Mouse (Mus musculus) mesoderm, embryonic 11.5 days (tissue): Measurements from ENCODE around the gene Hpd.

Source experiments
- DNase-seq: peaks from one replicate; pipeline ENCODE4 v3.0.0-alpha.2; 2012; ENCODE audit warnings: low read depth, low spot score

The Hpd gene

GRCm38 (mm10) chr5:123187306-123187705 lies 4.8 kb upstream of the Hpd start:
- no peak for DNase-seq

- DNase-seq, result no peak
Measured at GRCm38 (mm10) chr5:123185966-123186365, 3.4 kb upstream of the Hpd start.

GRCm38 (mm10) chr5:123181536-123181935 lies 991 bp downstream of the Hpd start:
- no peak for DNase-seq

GRCm38 (mm10) chr5:123180390-123180789 lies 2.1 kb downstream of the Hpd start:
- no peak for DNase-seq

GRCm38 (mm10) chr5:123178792-123179191 lies 3.7 kb downstream of the Hpd start:
- DNase-seq, result no peak

- DNase-seq, result peak; percentile 93
Measured at GRCm38 (mm10) chr5:123171646-123172350, 10.7 kb downstream of the Hpd start.

- DNase-seq, result no peak
Measured at GRCm38 (mm10) chr5:123170365-123170764, 12.2 kb downstream of the Hpd start.

- no peak for DNase-seq
Measured at GRCm38 (mm10) chr5:123169284-123169683, 13.2 kb downstream of the Hpd start, which contains the start of gene Psmd9. Gene Psmd9, plus strand, starts transcription at chr5:123169413.

GRCm38 (mm10) chr5:123167591-123167990 lies 14.9 kb downstream of the Hpd start:
- DNase-seq, result no peak

- DNase-seq, result no peak
Measured at GRCm38 (mm10) chr5:123166437-123166836, 16.1 kb downstream of the Hpd start.

GRCm38 (mm10) chr5:123162942-123163341 lies 19.6 kb downstream of the Hpd start:
- DNase-seq, result no peak

GRCm38 (mm10) chr5:123160341-123160740 lies 22.2 kb downstream of the Hpd start:
- DNase-seq, result no peak

GRCm38 (mm10) chr5:123159866-123160265 lies 22.7 kb downstream of the Hpd start:
- no peak for DNase-seq

GRCm38 (mm10) chr5:123159446-123159845 lies 23.1 kb downstream of the Hpd start:
- no peak for DNase-seq

GRCm38 (mm10) chr5:123157972-123158371 lies 24.6 kb downstream of the Hpd start:
- no peak for DNase-seq

- no peak for DNase-seq
Measured at GRCm38 (mm10) chr5:123156763-123157162, 25.8 kb downstream of the Hpd start.

GRCm38 (mm10) chr5:123155425-123155824 lies 27.1 kb downstream of the Hpd start:
- DNase-seq, result peak; percentile 81

GRCm38 (mm10) chr5:123152901-123153300 lies 29.6 kb downstream of the Hpd start:
- DNase-seq, result no peak

GRCm38 (mm10) chr5:123151707-123152362 lies 30.7 kb downstream of the Hpd start:
- no peak for DNase-seq

- no peak for DNase-seq
Measured at GRCm38 (mm10) chr5:123151077-123151476, 31.4 kb downstream of the Hpd start.

GRCm38 (mm10) chr5:123150641-123151040 lies 31.9 kb downstream of the Hpd start:
- no peak for DNase-seq

- DNase-seq, result peak; percentile 92
Measured at GRCm38 (mm10) chr5:123149451-123150400, 32.8 kb downstream of the Hpd start.
